Mouse (Mus musculus) kidney, adult 2 months (tissue): ENCODE measurements at regions not wholly inside any gene's neighbourhood (a gene's known extent, or its start where the extent isn't known, plus 50 kb on each side); places are given as distances from the start of the nearest gene placed in this dataset.

ENCODE experiments used
- CTCF ChIP-seq: fragments of 200-500 bp; conservative IDR thresholded peaks from 2 replicates; pipeline ENCODE4 v1.5.1; 2011; ENCODE audit warnings: low read depth, mild to moderate bottlenecking, control low read depth, low read length, moderate library complexity, mixed read lengths; ENCODE audit not compliant: insufficient read depth, insufficient read length
- POLR2A ChIP-seq: fragments of 200-500 bp; IDR thresholded peaks from one replicate; pipeline ENCODE4 v1.6.1; 2011; ENCODE audit warnings: low read depth, low read length, control low read depth

DNA sequence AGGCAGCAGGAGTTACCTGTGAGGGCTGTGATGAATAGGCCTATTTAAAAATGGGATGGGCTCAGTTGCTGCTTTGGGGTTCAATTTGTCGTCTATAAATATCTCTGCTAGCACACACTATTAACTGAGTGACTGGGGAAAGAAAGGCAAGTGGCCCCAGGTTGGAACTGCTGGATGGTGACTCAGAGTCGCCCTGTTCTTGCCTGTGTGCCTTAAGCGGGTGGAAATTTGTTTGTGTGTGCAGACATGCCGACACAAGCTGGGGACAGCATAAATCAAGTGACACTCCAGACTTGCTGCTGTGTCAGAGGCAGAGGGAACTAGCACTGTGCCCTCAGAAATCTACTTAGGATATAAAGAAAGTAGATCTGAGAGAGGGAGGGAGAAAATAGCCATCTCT is 124.9 kb downstream of the Tmx1 start:
- TF ChIP-seq CTCF: no peak
- TF ChIP-seq POLR2A: no peak
